Mouse (Mus musculus) liver (tissue): ENCODE results near the gene Rwdd3.

Source experiments
- DNase-seq: peaks from one replicate; pipeline ENCODE4 v3.0.0-alpha.2; 2020; ENCODE audit warnings: mixed read lengths

Gene Rwdd3

DNA sequence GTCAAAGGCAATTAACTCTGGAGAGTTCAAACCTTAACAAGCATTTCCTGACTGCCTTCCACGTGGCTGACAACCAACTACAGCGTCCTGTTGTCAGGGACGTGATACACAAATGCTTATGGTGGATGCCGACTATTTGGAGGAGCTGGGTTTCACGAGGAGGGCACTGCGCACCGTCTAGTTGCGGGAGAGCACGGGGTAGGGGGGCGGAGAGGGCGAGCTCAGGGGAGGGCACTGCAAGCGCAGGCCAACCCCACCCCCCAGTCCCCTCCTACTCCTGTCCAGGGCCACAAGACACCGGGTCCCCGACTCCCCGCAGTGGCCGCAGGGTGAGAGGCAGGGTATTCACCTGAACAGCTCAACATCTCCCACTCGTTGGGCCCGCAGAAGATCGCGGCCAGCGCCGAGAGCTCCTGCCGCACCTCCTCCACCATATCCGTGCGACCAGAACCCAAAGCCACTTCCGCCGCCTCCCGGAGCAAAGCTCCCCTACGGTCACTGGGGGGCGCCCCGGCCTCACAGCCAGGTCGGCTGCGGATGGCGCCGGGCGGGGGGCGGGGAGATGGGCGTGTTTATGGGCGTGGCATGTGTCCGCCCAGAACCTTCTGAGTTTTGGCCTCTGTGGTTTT, at the start of gene Rwdd3:
TSS of gene Rwdd3 (minus strand) at position 453 of the 629 bp plus-strand sequence.
- peak; percentile 97 for DNase-seq

DNA sequence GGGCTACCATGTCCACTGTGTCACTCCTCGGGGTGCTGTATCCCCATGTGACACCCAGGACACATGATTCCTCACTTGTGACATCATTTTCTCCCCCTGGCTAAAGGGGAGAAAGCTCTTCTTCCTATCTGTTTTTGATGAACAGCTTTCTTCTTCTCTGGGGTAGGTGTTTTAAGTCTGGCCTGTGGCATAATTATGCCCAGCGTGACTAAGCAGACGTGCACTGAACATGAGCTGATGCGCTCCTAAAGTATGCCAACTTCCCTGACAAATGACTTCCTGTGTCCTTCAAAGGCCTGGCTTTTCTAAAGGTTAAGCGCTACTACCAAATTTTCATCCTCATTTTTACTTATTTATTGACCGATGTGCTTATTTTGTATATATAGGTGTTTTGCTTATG, 45.5 kb upstream of the Rwdd3 start:
- DNase-seq, result no peak

DNA sequence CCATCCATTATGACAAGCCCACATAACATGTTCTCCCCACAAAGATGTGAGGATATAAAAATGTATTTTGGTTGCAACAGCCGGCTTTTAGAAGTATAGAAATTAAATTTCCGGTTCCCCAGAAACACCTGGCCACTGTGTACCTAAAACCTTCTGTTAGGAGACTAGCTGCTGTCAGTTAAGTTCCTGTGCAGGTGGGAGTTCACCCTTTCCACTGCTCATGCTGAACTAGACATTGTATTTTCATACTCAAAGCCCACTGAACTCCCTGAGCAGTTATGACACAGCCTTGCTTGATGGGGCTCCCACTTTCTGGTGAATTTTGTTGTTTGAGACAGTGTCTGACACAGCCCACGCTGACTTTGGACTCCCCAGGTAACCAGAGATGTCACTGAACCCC, 42.0 kb upstream of the Rwdd3 start:
- no peak for DNase-seq

DNA sequence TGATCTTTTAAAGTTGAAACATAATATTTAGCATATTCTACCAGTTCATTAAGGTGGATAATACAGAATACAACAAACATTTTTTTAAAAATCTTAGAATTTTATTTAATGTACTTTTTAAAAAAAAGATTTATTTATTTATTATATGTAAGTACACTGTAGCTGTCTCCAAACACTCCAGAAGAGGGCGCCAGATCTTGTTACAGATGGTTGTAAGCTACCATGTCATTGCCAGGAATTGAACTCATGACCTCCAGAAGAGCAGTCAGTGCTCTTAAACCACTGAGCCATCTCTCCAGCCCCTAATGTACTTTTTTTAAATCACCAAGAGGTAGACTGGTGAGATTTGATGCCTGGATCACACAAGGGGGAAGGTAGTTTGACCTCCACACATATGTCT, 40.7 kb upstream of the Rwdd3 start:
- DNase-seq, result peak; percentile 29

DNA sequence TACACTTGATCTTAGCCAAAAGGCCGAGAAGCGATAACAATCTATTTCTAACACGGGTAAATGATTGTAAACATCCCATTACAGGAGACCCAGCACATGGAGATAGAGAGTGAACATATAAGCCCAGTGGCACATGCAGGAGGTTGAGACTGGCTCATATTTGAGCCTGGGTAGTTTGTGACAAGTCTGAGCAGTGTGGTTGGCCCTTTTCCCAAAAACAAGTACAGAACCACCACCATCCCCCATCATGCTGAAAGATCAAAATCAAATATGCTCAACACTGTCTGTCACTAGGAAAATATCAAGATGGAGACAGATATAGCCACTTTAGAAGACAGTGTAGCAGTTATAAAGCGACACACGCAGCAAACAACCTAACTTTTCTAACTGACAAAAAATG, 37.5 kb upstream of the Rwdd3 start:
- no peak for DNase-seq

DNA sequence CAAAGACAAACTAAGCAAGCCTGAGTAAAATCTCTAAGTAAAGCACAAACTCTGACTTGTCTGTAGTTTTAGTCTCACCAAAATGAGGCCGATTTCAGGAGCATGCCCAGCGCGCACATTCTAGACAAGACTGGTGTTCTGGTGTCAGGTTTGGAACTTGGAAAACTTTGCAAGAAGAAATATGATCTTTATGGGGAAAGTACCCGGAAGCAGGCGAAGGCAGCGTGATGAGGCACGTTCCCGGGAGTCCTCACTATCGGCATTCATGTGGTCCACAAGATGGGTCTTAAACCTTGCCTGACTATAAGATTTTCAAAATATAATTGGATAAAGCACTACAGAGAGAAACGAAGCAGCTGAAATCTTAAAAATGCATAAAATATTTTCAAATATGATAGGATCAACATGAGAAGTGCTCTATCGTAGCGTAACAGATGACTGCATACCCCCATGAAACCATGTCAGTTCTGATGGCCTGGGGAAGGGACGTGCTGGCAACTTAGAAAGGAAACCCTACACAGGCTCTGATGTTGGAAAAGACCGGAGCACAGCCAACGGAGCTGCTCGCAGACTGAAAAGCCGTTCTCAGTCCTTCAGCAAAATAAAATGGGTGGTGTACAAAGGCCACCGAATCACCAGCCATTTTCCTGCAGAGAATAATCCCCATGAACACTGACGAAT, 34.8 kb upstream of the Rwdd3 start:
- DNase-seq, result no peak

DNA sequence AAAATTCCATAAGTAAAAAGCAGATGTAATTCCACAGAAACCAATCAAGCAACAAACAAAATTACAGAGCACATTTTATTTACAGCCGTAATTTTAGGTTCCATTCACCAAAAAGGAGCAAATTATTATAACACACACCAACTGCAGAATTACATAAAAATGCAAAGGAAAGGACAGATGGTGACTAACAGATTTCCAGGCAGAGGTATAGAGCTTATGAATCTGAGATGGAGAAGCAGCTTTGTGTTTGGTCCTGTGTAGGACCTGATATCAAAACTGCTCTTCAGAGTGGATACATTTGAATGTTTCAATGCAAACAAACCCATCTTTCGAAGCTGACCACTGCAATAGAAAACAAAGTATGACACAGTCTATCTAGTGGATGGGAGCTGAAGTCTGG, 31.1 kb upstream of the Rwdd3 start:
- no peak for DNase-seq

DNA sequence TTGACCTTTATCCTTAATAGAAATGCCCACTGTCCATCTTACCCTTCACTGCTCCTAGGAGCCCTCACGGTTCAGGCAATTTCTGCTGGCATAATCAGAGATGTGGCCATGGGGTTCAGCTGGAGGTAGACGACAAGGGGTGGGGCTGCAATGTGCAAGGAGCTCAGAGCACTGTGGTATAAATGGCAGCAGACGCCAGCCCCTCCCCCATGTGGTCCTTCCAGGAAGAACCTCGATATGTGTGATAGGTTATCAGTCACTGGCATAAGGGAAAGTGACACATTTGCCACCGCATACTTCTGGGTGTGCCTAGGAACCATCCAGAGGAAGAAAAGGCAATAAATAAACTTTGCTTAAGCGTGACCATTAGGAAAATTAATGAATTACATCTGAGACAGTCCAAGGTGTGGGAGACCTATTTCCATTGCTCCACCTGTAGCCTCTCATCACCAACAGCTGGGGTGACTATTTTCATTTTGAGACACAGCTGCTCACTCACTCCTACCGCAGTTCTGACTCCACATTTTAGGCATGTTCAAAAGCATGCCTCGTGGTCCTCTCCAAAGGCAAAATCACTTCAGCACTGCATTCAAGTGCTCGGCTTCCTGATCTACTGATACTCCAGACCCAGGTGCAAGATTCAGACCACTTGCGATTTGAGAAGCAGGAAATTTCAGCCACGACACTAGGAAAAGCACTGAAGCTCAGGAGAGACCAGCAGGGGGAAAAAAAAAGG, 29.7 kb upstream of the Rwdd3 start:
- peak; percentile 95 for DNase-seq

DNA sequence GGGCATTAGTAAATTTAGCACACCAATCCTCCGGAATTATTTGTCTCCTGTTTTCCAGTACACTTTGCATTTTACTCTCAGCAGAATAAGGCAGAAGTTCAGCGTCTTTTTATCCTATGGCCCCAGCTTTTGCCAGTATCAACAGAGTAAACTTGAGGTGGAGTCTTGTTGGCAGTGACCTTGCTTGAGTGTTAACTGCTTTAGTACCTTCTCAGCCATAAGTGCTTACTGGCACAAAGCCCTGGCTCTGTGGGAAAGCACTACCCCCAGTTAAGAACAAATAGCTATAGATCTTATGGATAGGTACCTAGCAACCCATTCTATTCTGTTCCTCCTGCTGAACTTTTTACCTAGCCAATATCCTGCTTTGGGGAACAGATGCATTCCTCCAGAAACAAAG, 17.7 kb upstream of the Rwdd3 start:
- no peak for DNase-seq

DNA sequence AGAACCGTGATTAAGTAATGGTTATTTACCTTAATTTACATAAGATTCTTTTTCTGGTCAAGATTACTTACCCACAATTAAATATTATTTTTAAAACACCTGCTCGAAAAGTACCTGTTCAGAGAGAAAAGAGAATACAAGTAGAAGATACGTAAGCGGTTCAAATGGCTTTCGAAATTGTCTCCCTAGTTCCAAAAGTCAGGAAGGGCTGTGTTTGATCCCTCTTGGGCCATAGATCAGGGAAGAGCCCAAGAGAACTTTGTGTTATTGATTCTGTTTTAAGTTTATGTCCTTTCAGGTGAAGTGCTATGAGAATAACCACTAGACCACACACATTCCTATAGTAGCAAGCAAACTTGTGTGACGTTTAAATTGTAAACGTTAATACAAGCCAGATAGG, 16.0 kb upstream of the Rwdd3 start:
- no peak for DNase-seq

DNA sequence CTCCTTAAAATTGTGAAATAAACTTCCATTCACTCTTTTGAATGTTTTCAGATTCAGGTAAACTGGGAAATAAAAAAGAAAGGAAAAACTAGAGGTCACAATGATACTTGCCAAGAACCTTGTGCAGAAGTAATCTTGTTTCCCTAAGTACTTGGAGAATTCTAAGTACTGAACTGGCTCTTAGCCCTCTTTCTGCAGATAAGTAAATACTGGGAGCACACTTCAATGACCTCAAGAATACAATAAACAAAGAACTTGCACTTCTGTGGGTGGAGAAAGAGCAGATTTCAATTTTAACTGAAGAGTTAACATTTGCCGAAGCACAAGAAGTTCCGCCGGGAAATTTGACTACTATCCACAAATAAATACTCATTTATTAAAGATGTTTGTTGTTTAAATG, 15.4 kb upstream of the Rwdd3 start:
- no peak for DNase-seq

DNA sequence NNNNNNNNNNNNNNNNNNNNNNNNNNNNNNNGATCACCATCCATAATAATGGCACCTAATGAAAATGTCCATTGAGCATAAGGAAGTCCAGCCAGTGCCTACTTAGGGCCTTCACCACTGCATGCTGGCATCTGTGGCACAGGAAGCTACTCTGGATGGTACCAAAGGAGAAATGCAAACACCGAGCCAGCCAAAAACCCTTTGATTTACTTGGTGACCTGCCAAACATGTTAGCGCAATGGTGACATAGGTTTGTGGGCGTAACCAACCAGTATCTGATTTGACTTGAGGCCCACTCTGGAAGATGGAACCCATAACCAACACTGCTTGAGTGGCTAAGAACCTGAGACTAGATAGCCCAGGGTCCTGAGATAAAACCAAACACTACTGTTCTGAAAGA, 13.7 kb upstream of the Rwdd3 start:
- DNase-seq, result no peak

DNA sequence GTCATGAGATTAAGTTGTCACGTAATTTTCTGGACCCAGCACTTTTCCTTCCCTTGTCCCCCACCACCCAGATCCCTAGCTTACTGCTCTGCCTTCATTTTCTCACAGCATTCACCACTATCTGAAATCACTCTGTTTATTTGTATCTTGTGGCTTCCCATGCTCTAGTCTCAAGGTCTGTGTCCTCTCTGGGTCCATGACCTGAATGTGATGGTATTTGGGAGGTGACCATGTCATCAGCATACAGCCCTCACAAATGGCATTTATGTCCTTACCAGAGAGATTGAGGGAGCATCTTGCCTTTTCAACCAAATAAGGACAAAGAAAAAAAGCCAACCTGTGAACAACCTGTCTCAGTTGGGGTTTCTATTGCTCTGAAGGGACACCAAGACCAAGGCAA, 4.5 kb upstream of the Rwdd3 start:
- DNase-seq, result no peak

DNA sequence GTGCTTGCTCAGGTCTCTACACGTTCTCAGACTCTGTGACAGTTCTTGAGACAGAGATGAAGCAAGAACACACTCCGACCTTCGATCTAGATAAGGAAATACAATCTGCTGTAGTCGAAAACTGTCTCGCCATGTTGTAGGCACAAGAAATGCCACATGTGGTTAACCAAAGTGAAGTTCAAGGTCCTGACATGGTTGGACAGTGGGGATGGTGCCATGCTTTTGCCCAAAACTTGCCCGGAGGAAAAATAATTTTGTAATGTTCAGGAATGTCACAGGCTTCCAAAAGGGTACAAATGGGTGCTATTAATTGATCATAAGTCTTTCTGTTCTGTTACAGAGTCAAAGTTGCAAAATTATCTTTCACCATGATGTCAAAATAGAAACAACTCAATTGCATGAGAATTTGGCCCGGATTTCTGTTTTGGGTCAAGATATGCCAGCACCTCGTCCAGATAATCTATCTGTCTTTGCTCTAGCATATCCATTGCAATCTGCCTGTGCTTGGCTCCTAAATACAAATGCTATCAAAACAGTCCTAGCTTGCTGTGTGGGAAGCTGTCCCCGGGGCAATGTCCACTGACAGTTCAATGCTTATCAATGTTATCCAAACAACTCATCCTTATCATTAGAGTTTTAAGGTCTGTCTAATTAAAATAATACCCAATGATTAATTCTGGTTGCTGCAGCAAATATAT, 2.9 kb upstream of the Rwdd3 start:
- DNase-seq, result no peak

DNA sequence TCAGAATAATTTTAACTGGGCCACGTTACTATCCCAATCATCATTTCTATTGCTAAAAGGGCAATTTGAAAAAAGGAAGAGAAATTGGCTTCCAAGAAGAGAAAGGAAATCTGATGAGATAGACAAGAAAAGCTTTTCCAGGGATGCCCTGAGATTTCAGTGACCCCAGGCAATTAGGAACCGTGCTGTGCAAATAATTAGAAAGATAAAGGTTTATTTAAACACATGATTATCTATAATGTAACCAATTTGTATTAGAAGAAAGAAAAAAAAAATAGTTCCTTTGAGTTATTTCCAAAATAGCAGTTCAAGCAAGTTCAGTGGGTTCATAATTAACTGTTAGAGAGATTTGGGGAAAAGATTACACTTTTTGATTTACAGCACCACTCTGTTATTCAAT, 1.2 kb upstream of the Rwdd3 start:
- no peak for DNase-seq

DNA sequence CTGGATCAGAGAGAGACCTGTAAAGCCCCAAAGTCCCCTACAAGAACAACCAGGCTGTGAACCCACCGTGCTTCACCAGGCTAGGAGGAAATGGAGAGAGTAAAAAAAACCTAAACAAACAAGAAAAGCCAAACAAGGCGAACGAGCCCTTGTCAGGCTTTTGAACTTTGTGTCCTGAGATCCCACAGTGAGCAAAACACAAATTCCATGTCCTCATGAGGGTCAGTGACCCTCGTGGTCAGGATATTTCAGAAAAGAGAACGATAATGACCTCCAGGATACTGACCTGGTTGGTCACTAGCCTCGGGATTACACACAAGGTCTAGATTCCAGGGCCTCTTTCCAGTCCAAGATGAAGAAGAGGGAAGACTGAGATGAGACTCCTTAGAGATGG, 374 bp upstream of the Rwdd3 start:
- no peak for DNase-seq

DNA sequence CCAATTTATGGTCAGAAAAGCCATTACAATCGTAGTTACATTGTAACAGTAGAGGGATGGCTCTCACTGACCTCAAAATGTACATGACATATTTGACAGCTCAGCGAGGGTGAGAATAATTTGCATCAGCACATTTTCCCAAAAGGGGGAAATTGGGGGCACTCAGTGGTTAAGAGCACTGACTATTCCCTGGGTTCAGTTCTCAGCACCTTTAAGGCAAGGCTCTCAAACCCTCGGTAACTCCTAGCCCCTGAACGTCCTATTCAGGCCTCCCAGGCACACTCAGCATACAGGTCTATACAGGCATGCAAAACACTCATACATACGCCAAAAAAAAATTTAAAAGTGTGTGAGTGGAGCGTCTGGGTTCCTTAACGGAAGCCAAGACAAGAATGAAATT, 864 bp downstream of the Rwdd3 start:
- DNase-seq, result no peak

DNA sequence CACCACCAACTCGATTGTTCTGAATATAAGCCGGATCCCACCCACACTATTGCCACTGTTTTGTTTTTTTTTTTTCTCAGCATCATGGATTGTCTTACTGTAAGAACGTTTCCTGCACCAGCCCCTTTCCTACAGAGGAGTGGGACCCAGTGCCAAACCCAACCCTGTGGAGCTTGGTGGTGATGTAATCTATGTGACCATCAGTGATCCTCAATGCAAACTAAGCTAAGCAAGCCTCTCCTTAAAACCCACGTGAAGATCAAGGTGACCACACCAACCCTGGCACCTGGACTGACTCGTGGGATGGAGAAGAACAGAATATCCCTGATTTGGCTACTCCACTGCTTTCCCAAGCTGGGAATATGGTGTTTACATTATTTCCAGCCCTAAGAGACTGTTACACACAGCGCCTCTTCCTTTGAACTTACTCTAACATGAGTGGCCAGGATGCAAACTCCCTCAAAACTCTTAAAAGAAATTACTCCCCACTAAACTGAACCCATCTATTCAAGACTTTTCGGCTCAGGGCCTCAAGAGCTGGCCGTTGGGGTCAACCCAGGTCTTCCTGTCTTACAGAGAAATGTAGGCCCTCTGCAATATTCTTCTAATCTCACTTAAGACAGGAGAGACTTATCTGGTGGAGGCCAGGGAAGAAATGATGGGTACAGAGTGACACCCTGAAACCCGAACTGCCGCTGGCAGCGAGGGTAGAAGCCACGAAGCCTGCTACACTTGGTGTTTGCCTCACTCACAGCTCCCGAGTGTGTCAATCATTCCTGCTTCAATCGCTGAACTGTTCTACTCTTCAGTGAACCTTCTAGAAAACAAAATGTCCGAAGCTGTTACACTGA, 2.2 kb downstream of the Rwdd3 start:
- peak; percentile 42 for DNase-seq

DNA sequence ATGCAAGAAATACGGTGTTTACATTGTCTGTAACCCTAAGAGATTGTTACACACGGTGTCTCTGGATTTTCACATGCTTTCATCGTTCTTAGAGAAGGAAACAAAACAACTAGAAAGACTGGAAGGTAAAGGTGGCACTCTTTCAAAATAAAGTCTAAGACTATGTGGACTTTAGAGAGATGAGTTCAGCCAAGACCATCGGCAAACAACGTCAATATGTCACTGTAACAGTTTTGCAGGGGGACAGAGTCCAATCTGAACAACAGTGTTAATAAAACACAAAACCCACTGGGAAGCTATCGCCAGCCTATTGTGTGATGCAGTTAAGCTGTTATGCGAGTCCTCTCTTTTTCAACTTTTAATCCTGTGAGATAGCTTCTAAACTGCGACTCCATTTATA, 2.9 kb downstream of the Rwdd3 start:
- DNase-seq, result no peak

DNA sequence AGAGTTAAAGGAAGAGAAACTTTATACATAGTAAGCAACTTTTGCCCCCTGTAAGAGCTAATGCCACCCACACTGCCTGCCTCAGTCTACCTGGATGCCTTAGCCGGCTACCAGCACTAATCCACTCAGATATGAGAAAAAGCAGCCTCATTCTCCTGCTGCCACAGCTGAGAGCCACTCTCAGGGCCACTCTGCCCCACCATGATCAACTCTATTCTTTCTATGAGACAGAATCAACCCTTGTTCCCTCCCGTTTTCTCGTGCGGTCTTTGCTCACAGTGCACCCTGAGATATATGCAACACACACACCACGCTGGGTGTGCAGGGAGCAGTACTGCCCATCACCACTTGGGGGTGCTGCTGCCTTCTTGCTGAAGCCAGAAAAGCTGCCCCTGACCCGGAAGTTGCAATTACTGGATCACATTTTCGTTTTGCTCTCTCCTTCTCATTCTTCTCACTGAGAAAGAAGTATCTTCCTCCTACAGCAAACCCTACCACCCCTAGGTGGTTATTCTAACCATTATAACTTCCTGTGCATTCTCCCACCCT, 8.2 kb downstream of the Rwdd3 start:
- DNase-seq, result peak; percentile 88

DNA sequence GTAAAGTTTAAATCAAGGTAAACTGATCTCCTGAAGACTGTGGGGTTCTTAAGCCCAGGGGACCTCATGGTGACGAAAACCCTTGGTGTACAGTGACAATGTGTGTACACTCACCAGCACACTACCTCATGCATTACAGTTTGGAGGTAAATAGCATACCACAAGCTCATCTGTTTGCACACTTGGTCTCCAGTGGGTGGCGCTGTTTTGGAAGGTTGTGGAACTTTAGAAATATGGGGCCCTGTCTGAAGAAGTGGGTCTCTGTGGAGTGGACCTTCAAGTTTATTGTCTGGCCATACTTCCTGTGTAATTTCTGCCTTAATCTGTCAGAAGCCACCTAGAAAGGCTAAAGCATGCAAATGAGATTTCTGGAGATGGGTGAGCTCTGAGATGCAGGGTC, 9.8 kb downstream of the Rwdd3 start:
- peak; percentile 53 for DNase-seq

DNA sequence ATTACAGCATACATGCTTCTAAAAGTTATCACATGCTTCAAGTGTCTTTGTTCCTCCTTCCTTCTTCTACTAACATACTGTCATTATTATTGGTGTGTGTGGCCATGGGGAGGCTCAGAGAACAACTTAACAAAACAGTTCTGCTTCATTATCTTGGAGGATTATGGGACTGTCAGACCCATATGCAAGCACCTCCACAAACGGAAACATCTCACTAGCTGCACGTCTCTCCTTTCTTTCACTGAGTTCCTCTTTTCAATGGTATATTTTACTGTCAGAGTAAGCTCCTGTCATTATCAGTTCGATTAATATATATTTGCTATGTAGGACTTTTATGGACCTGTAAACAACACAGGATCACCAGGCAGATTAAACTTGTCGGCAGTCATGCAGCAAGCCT, 11.1 kb downstream of the Rwdd3 start:
- no peak for DNase-seq
